Mouse (Mus musculus) C2C12 (cell line): ENCODE measurements at regions not wholly inside any gene's neighbourhood (a gene's known extent, or its start where the extent isn't known, plus 50 kb on each side); places are given as distances from the start of the nearest gene placed in this dataset.

Source experiments
- H3K27me3 ChIP-seq: one replicate; pipeline ENCODE4 v1.6.1; 2011; ENCODE audit not compliant: control insufficient read depth, insufficient read depth, insufficient read length
- H3K36me3 ChIP-seq: one replicate; pipeline ENCODE4 v1.6.1; 2011; ENCODE audit not compliant: control insufficient read depth, insufficient read depth
- H3K4me3 ChIP-seq: one replicate; pipeline ENCODE4 v1.5.1; 2011; ENCODE audit warnings: mild to moderate bottlenecking, control low read depth; ENCODE audit not compliant: poor library complexity, insufficient read depth, severe bottlenecking
- H3K79me2 ChIP-seq: one replicate; pipeline ENCODE4 v1.6.1; 2011; ENCODE audit not compliant: control insufficient read depth, insufficient read depth
- H3K79me3 ChIP-seq: one replicate; pipeline ENCODE4 v1.6.1; 2011; ENCODE audit warnings: low read depth, control low read depth
- H3ac ChIP-seq: one replicate; pipeline ENCODE3; 2011; ENCODE audit warnings: low read depth; ENCODE audit not compliant: control insufficient read depth, insufficient read length
- CEBPB ChIP-seq: IDR thresholded peaks from one replicate; pipeline ENCODE4 v1.6.1; 2011; ENCODE audit warnings: low read depth, mild to moderate bottlenecking, control low read depth, moderate library complexity
- CTCF ChIP-seq: IDR thresholded peaks from one replicate; pipeline ENCODE4 v1.5.1; 2011; ENCODE audit not compliant: control insufficient read depth, insufficient read depth, insufficient read length
- FOSL1 ChIP-seq: IDR thresholded peaks from one replicate; pipeline ENCODE4 v1.8.0; 2011; ENCODE audit warnings: mild to moderate bottlenecking, low read length; ENCODE audit not compliant: poor library complexity, insufficient read depth, severe bottlenecking
- MAX ChIP-seq: IDR thresholded peaks from one replicate; pipeline ENCODE4 v1.6.1; 2011; ENCODE audit warnings: mild to moderate bottlenecking, control low read depth
- MYOD1 ChIP-seq: IDR thresholded peaks from one replicate; pipeline ENCODE4 v1.6.1; 2011; ENCODE audit warnings: low read depth; ENCODE audit not compliant: control insufficient read depth, insufficient read length
- MYOG ChIP-seq: IDR thresholded peaks from one replicate; pipeline ENCODE4 v1.6.1; 2011; ENCODE audit not compliant: control insufficient read depth, insufficient read length; ENCODE audit errors: extremely low read depth
- USF1 ChIP-seq: IDR thresholded peaks from one replicate; pipeline ENCODE4 v1.6.1; 2011; ENCODE audit warnings: low read depth, mild to moderate bottlenecking, control low read depth, moderate library complexity

- no peaks in the 10 kb centered on the region for H3K79me2 ChIP-seq
- no peak overlapping the region for H3K4me3 ChIP-seq
- TF ChIP-seq FOSL1, result no peak
- TF ChIP-seq CEBPB, result peak; percentile 50
- H3ac ChIP-seq, result no peak overlapping the region
- no peaks in the 10 kb centered on the region for H3K79me3 ChIP-seq
- no peaks in the 10 kb centered on the region for H3K36me3 ChIP-seq
- H3K27me3 ChIP-seq, result no peaks in the 10 kb centered on the region
Measured at GRCm38 (mm10) chr10:17362643-17363042, 360.4 kb upstream of the Cited2 start.

GRCm38 (mm10) chr10:17366042-17366740 lies 356.8 kb upstream of the Cited2 start:
- Histone ChIP-seq H3K79me2 (no peaks in the 10 kb centered on the region), H3K79me3 (no peaks in the 10 kb centered on the region), H3K27me3 (no peaks in the 10 kb centered on the region), H3K4me3 (no peak overlapping the region), H3ac (no peak overlapping the region), H3K36me3 (no peaks in the 10 kb centered on the region)
- no peak for TF ChIP-seq MAX
- no peak for TF ChIP-seq MYOG
- TF ChIP-seq FOSL1, result no peak
- TF ChIP-seq CTCF, result no peak
- TF ChIP-seq MYOD1, result no peak
- no peak for TF ChIP-seq CEBPB
- no peak for TF ChIP-seq USF1

GRCm38 (mm10) chr10:17367026-17367425 lies 356.0 kb upstream of the Cited2 start:
- Histone ChIP-seq H3K4me3 (no peak overlapping the region), H3K27me3 (no peaks in the 10 kb centered on the region), H3K79me3 (no peaks in the 10 kb centered on the region), H3K36me3 (no peaks in the 10 kb centered on the region), H3ac (no peak overlapping the region), H3K79me2 (no peaks in the 10 kb centered on the region)
- TF ChIP-seq MYOG (no peak), USF1 (no peak), CEBPB (no peak), CTCF (no peak), FOSL1 (no peak), MYOD1 (no peak), MAX (no peak)

- no peak overlapping the region for H3K4me3 ChIP-seq
- no peaks in the 10 kb centered on the region for H3K27me3 ChIP-seq
- no peaks in the 10 kb centered on the region for H3K79me3 ChIP-seq
- H3K36me3 ChIP-seq, result no peaks in the 10 kb centered on the region
- TF ChIP-seq USF1, result peak; percentile 86
- TF ChIP-seq MYOD1, result peak; percentile 42
- TF ChIP-seq MYOG, result no peak
- no peak overlapping the region for H3ac ChIP-seq
- no peaks in the 10 kb centered on the region for H3K79me2 ChIP-seq
Measured at GRCm38 (mm10) chr10:17367430-17367829, 355.6 kb upstream of the Cited2 start.

- no peaks in the 10 kb centered on the region for H3K79me2 ChIP-seq
- no peaks in the 10 kb centered on the region for H3K79me3 ChIP-seq
- no peaks in the 10 kb centered on the region for H3K36me3 ChIP-seq
- no peaks in the 10 kb centered on the region for H3K27me3 ChIP-seq
- TF ChIP-seq CEBPB (no peak), MYOG (no peak), MYOD1 (peak; percentile 62), CTCF (no peak), USF1 (no peak), MAX (no peak), FOSL1 (peak; percentile 25)
- no peak overlapping the region for H3ac ChIP-seq
- H3K4me3 ChIP-seq, result no peak overlapping the region
Measured at GRCm38 (mm10) chr10:17368636-17369035, 354.4 kb upstream of the Cited2 start.

GRCm38 (mm10) chr10:17372905-17373304 lies 350.1 kb upstream of the Cited2 start:
- Histone ChIP-seq H3ac (no peak overlapping the region), H3K36me3 (no peaks in the 10 kb centered on the region), H3K79me2 (no peaks in the 10 kb centered on the region), H3K4me3 (no peak overlapping the region), H3K79me3 (no peaks in the 10 kb centered on the region), H3K27me3 (no peaks in the 10 kb centered on the region)
- TF ChIP-seq MYOD1 (no peak), CEBPB (peak; percentile 11), CTCF (no peak), USF1 (no peak), MAX (no peak), MYOG (no peak), FOSL1 (no peak)
